Mouse (Mus musculus) embryonic facial prominence, embryonic 15.5 days (tissue): ENCODE measurements around the gene Supt4a. TPM values are rescaled to one million over a fixed set of nuclear protein-coding genes. Genes with fewer than 3 reads are reported as not detected.

ENCODE experiments used
- ATAC-seq: fragments of 200-750 bp; cut with Nextera tagmentation; 2 replicates; pipeline ENCODE4 v1.8.0; 2017; ENCODE audit warnings: low read depth, moderate TSS enrichment; ENCODE audit not compliant: insufficient number of reproducible peaks, low FRiP score, low TSS enrichment
- H3K27ac ChIP-seq: fragments of 300-500 bp; sonication (generic); replicated peaks from 2 replicates; pipeline ENCODE4 v1.5.1; 2015; ENCODE audit warnings: mild to moderate bottlenecking, inconsistent platforms
- H3K27me3 ChIP-seq: fragments of 300-500 bp; sonication (generic); 2 replicates; pipeline ENCODE4 v1.6.1; 2015; ENCODE audit warnings: inconsistent platforms
- H3K36me3 ChIP-seq: fragments of 300-500 bp; sonication (generic); 2 replicates; pipeline ENCODE4 v1.6.1; 2015; ENCODE audit warnings: mild to moderate bottlenecking, inconsistent platforms
- H3K4me1 ChIP-seq: fragments of 300-500 bp; sonication (generic); 2 replicates; pipeline ENCODE4 v1.6.1; 2015; ENCODE audit warnings: inconsistent platforms
- H3K4me2 ChIP-seq: fragments of 300-500 bp; sonication (generic); replicated peaks from 2 replicates; pipeline ENCODE4 v1.6.1; 2015; ENCODE audit warnings: mild to moderate bottlenecking, inconsistent platforms
- H3K4me3 ChIP-seq: fragments of 300-500 bp; sonication (generic); replicated peaks from 2 replicates; pipeline ENCODE4 v1.5.1; 2015; ENCODE audit warnings: mild to moderate bottlenecking, inconsistent platforms
- H3K9ac ChIP-seq: fragments of 300-500 bp; sonication (generic); 2 replicates; pipeline ENCODE4 v1.6.1; 2015; ENCODE audit warnings: inconsistent platforms
- H3K9me3 ChIP-seq: fragments of 300-500 bp; sonication (generic); replicated peaks from 2 replicates; pipeline ENCODE4 v1.6.1; 2016; ENCODE audit warnings: inconsistent platforms
- WGBS: fragments of 180-500 bp; shearing (Covaris S2); methylation state at CpG from one replicate; pipeline ENCODE4 v1.1.7; 2015; 5-methylcytosine and 5-hydroxymethylcytosine counted together
- polyA plus RNA-seq: library from polyadenylated mRNA; unstranded; fragments of >200 nt; fragmentation: Nextera tagmentation; extraction: Ambion mirVana; gene quantifications from 2 replicates; pipeline ENCODE4 v1.2.1, GENCODE M21; 2015

The Supt4a gene
- 158 and 165 TPM in 2 replicates for polyA plus RNA-seq

- Histone ChIP-seq H3K9me3 (no peaks in the 10 kb centered on the region), H3K27me3 (no peaks in the 10 kb centered on the region), H3K4me1 (peaks cover 13% of the 10 kb centered on the region), H3K27ac (peak within 1 kb of the TSS; percentile 92), H3K9ac (peak within 1 kb of the TSS; percentile 73), H3K4me3 (peak within 1 kb of the TSS; percentile 92), H3K36me3 (peaks cover 25% of the 10 kb centered on the region), H3K4me2 (peak within 1 kb of the TSS; percentile 79)
- ATAC-seq = peak; percentile 93
- under 1% methylated on average over 57 of the region's 57 CpGs for WGBS
Observed at GRCm38 (mm10) chr11:87737175-87737740, at the start of gene Supt4a. Supt4a (plus strand) TSS chr11:87737552.

- no peak for ATAC-seq
- H3K27ac ChIP-seq = no peak overlapping the region
- H3K4me2 ChIP-seq = no peak overlapping the region
Observed at GRCm38 (mm10) chr11:87688478-87689203, 48.7 kb upstream of the Supt4a start.

GRCm38 (mm10) chr11:87689402-87689808 is 47.9 kb upstream of the Supt4a start:
- peak overlapping the region; percentile 48 for H3K27ac ChIP-seq
- no peaks in the 10 kb centered on the region for H3K9me3 ChIP-seq
- peak overlapping the region; percentile 21; the same call in 1 of the 2 replicates for H3K4me2 ChIP-seq
- H3K27me3 ChIP-seq = no peaks in the 10 kb centered on the region
- 10% methylated on average over 7 of the region's 7 CpGs for WGBS
- H3K36me3 ChIP-seq = no peaks in the 10 kb centered on the region
- peaks cover 35% of the 10 kb centered on the region for H3K4me1 ChIP-seq
- H3K4me3 ChIP-seq = no peak overlapping the region
- peak; percentile 63; the same call in 1 of the 2 replicates for ATAC-seq
- H3K9ac ChIP-seq = no peak overlapping the region

More at GRCm38 (mm10) chr11:87688478-87689203, 48.7 kb upstream of the Supt4a start:
- H3K27me3 ChIP-seq = no peaks in the 10 kb centered on the region
- no peaks in the 10 kb centered on the region for H3K9me3 ChIP-seq
- no peak overlapping the region for H3K9ac ChIP-seq
- no peak overlapping the region for H3K4me3 ChIP-seq
- H3K4me1 ChIP-seq = peaks cover 35% of the 10 kb centered on the region
- H3K36me3 ChIP-seq = no peaks in the 10 kb centered on the region
- WGBS = 83% methylated on average over 11 of the region's 11 CpGs

GRCm38 (mm10) chr11:87690054-87690740 is 47.2 kb upstream of the Supt4a start:
- Histone ChIP-seq H3K9ac (no peak overlapping the region), H3K4me3 (no peak overlapping the region), H3K27me3 (no peaks in the 10 kb centered on the region), H3K9me3 (no peaks in the 10 kb centered on the region), H3K4me1 (peaks cover 35% of the 10 kb centered on the region), H3K36me3 (no peaks in the 10 kb centered on the region), H3K4me2 (peak overlapping the region; percentile 21; the same call in 1 of the 2 replicates), H3K27ac (peak overlapping the region; percentile 48)
- 61% methylated on average over 16 of the region's 16 CpGs for WGBS
- ATAC-seq = no peak

- Histone ChIP-seq H3K27me3 (no peaks in the 10 kb centered on the region), H3K36me3 (no peaks in the 10 kb centered on the region), H3K9me3 (no peaks in the 10 kb centered on the region), H3K4me1 (no peaks in the 10 kb centered on the region), H3K4me2 (no peak overlapping the region), H3K4me3 (no peak overlapping the region), H3K9ac (no peak overlapping the region), H3K27ac (no peak overlapping the region; the same call in 1 of the 2 replicates)
- ATAC-seq = no peak
- WGBS = 70% methylated on average over 14 of the region's 14 CpGs
Observed at GRCm38 (mm10) chr11:87697131-87697682, 40.1 kb upstream of the Supt4a start.

GRCm38 (mm10) chr11:87698126-87698525 is 39.2 kb upstream of the Supt4a start:
- H3K27ac ChIP-seq = no peak overlapping the region
- ATAC-seq = no peak
- 84% methylated on average over 4 of the region's 4 CpGs for WGBS

GRCm38 (mm10) chr11:87701108-87701507 is 36.2 kb upstream of the Supt4a start:
- no peak overlapping the region for H3K27ac ChIP-seq
- H3K4me3 ChIP-seq = no peak overlapping the region
- no peak overlapping the region for H3K4me2 ChIP-seq
- no peaks in the 10 kb centered on the region for H3K4me1 ChIP-seq
- no peaks in the 10 kb centered on the region for H3K27me3 ChIP-seq
- ATAC-seq = no peak
- no peaks in the 10 kb centered on the region for H3K36me3 ChIP-seq
- H3K9me3 ChIP-seq = no peaks in the 10 kb centered on the region
- no peak overlapping the region for H3K9ac ChIP-seq
- WGBS = 83% methylated on average over 6 of the region's 6 CpGs

More at GRCm38 (mm10) chr11:87698126-87698525, 39.2 kb upstream of the Supt4a start:
- no peaks in the 10 kb centered on the region for H3K4me1 ChIP-seq
- H3K36me3 ChIP-seq = no peaks in the 10 kb centered on the region
- H3K4me3 ChIP-seq = no peak overlapping the region
- no peak overlapping the region for H3K9ac ChIP-seq
- H3K4me2 ChIP-seq = no peak overlapping the region
- H3K27me3 ChIP-seq = no peaks in the 10 kb centered on the region
- no peaks in the 10 kb centered on the region for H3K9me3 ChIP-seq

- ATAC-seq = no peak
- no peak overlapping the region for H3K4me3 ChIP-seq
- H3K4me2 ChIP-seq = no peak overlapping the region
- H3K9me3 ChIP-seq = no peaks in the 10 kb centered on the region
- H3K9ac ChIP-seq = no peak overlapping the region
- H3K36me3 ChIP-seq = no peaks in the 10 kb centered on the region
- H3K27ac ChIP-seq = no peak overlapping the region
- no peaks in the 10 kb centered on the region for H3K4me1 ChIP-seq
- no peaks in the 10 kb centered on the region for H3K27me3 ChIP-seq
- 69% methylated on average over 14 of the region's 14 CpGs for WGBS
Observed at GRCm38 (mm10) chr11:87701877-87702620, 35.3 kb upstream of the Supt4a start.

- H3K27me3 ChIP-seq = no peaks in the 10 kb centered on the region
Observed at GRCm38 (mm10) chr11:87703654-87704053, 33.7 kb upstream of the Supt4a start.

GRCm38 (mm10) chr11:87704289-87704688 is 33.1 kb upstream of the Supt4a start:
- Histone ChIP-seq H3K27me3 (no peaks in the 10 kb centered on the region), H3K36me3 (no peaks in the 10 kb centered on the region), H3K9me3 (no peaks in the 10 kb centered on the region), H3K9ac (no peak overlapping the region), H3K4me1 (0 out of 2 replicates have a peak, but pooled peaks cover 11% of the 10 kb centered on the region), H3K4me2 (no peak overlapping the region), H3K27ac (no peak overlapping the region), H3K4me3 (no peak overlapping the region)
- WGBS = 82% methylated on average over 9 of the region's 9 CpGs
- no peak for ATAC-seq

More at GRCm38 (mm10) chr11:87703654-87704053, 33.7 kb upstream of the Supt4a start:
- Histone ChIP-seq H3K4me1 (0 out of 2 replicates have a peak, but pooled peaks cover 6% of the 10 kb centered on the region), H3K27ac (no peak overlapping the region), H3K4me3 (no peak overlapping the region), H3K36me3 (no peaks in the 10 kb centered on the region), H3K4me2 (no peak overlapping the region), H3K9me3 (no peaks in the 10 kb centered on the region), H3K9ac (no peak overlapping the region)
- no peak for ATAC-seq
- 79% methylated on average over 5 of the region's 5 CpGs for WGBS
